Mouse (Mus musculus): ENCODE measurements around the gene Elp4. TPM values are rescaled to one million over a fixed set of nuclear protein-coding genes. Genes with fewer than 3 reads are reported as not detected.

Elp4 gene
- polyA plus RNA-seq, 1 experiment from 2014 or later = 39.5 TPM

GRCm38 (mm10) chr2:105664996-105665395, 239.4 kb downstream of the Elp4 start:
- no peaks in the 10 kb centered on the region for H3K9me3 ChIP-seq
- no peak overlapping the region for H3K4me2 ChIP-seq (replicated peaks)
- H3K9ac ChIP-seq = no peak overlapping the region
- H3K4me1 ChIP-seq = peaks cover 19% of the 10 kb centered on the region; the same call in 1 of the 2 replicates
- H3K27me3 ChIP-seq = peaks cover 99% of the 10 kb centered on the region
- no peak for ATAC-seq (ENCODE audit: low FRiP score, low read depth)
- H3K4me3 ChIP-seq = no peak overlapping the region
- no peaks in the 10 kb centered on the region for H3K36me3 ChIP-seq
- WGBS = 6% methylated on average over 5 of the region's 5 CpGs
- no peak overlapping the region for H3K27ac ChIP-seq

- Histone ChIP-seq H3K9ac (no peak overlapping the region), H3K4me3 (no peak overlapping the region), H3K36me3 (no peaks in the 10 kb centered on the region), H3K27me3 (peaks cover 99% of the 10 kb centered on the region), H3K27ac (no peak overlapping the region), H3K4me1 (peaks cover 20% of the 10 kb centered on the region; the same call in 1 of the 2 replicates), H3K9me3 (no peaks in the 10 kb centered on the region), H3K4me2 (replicated peaks) (no peak overlapping the region)
- ATAC-seq (ENCODE audit: low FRiP score, low read depth) = no peak
- WGBS = 1% methylated on average over 10 of the region's 10 CpGs
Observed at GRCm38 (mm10) chr2:105663101-105663511, 241.3 kb downstream of the Elp4 start.

- no peak overlapping the region for H3K9ac ChIP-seq
- WGBS = 2% methylated on average over 7 of the region's 7 CpGs
- peaks cover 98% of the 10 kb centered on the region for H3K27me3 ChIP-seq
- no peak for ATAC-seq (ENCODE audit: low FRiP score, low read depth)
- H3K4me3 ChIP-seq = no peak overlapping the region
- peaks cover 20% of the 10 kb centered on the region; the same call in 1 of the 2 replicates for H3K4me1 ChIP-seq
- H3K4me2 ChIP-seq (replicated peaks) = no peak overlapping the region
- H3K36me3 ChIP-seq = no peaks in the 10 kb centered on the region
- H3K9me3 ChIP-seq = no peaks in the 10 kb centered on the region
- no peak overlapping the region for H3K27ac ChIP-seq
Observed at GRCm38 (mm10) chr2:105662606-105663005, 241.8 kb downstream of the Elp4 start.

- no peak for ATAC-seq (ENCODE audit: low FRiP score, low read depth)
- Histone ChIP-seq H3K9me3 (no peaks in the 10 kb centered on the region), H3K27me3 (peaks cover 98% of the 10 kb centered on the region), H3K36me3 (no peaks in the 10 kb centered on the region), H3K27ac (no peak overlapping the region), H3K4me2 (replicated peaks) (no peak overlapping the region), H3K9ac (no peak overlapping the region), H3K4me1 (peaks cover 15% of the 10 kb centered on the region; the same call in 1 of the 2 replicates), H3K4me3 (no peak overlapping the region)
- 2% methylated on average over 16 of the region's 16 CpGs for WGBS
Observed at GRCm38 (mm10) chr2:105662121-105662520, 242.2 kb downstream of the Elp4 start.

GRCm38 (mm10) chr2:105661623-105662066, 242.7 kb downstream of the Elp4 start:
- no peaks in the 10 kb centered on the region for H3K36me3 ChIP-seq
- no peaks in the 10 kb centered on the region for H3K9me3 ChIP-seq
- no peak overlapping the region for H3K9ac ChIP-seq
- H3K27me3 ChIP-seq = peaks cover 98% of the 10 kb centered on the region
- no peak overlapping the region for H3K4me3 ChIP-seq
- no peak overlapping the region for H3K4me2 ChIP-seq (replicated peaks)
- WGBS = 1% methylated on average over 18 of the region's 18 CpGs
- ATAC-seq (ENCODE audit: low FRiP score, low read depth) = no peak
- peaks cover 11% of the 10 kb centered on the region; the same call in 1 of the 2 replicates for H3K4me1 ChIP-seq
- no peak overlapping the region for H3K27ac ChIP-seq

GRCm38 (mm10) chr2:105660874-105661622, 243.3 kb downstream of the Elp4 start:
- Histone ChIP-seq H3K4me2 (replicated peaks) (0 out of 2 replicates have a peak overlapping the region, but pooled peaks have one; percentile 45), H3K27ac (no peak overlapping the region), H3K36me3 (no peaks in the 10 kb centered on the region), H3K9me3 (no peaks in the 10 kb centered on the region), H3K9ac (no peak overlapping the region), H3K4me3 (peak overlapping the region; percentile 10; the same call in 1 of the 2 replicates), H3K4me1 (peaks cover 9% of the 10 kb centered on the region; the same call in 1 of the 2 replicates), H3K27me3 (peaks cover 96% of the 10 kb centered on the region)
- under 1% methylated on average over 25 of the region's 26 CpGs for WGBS
- no peak for ATAC-seq (ENCODE audit: low FRiP score, low read depth)

GRCm38 (mm10) chr2:105659926-105660873, 244.2 kb downstream of the Elp4 start:
- Histone ChIP-seq H3K4me2 (replicated peaks) (peak overlapping the region; percentile 45), H3K9ac (no peak overlapping the region), H3K27me3 (peaks cover 96% of the 10 kb centered on the region), H3K4me1 (peaks cover 9% of the 10 kb centered on the region; the same call in 1 of the 2 replicates), H3K27ac (no peak overlapping the region), H3K9me3 (no peaks in the 10 kb centered on the region), H3K36me3 (no peaks in the 10 kb centered on the region), H3K4me3 (peak overlapping the region; percentile 25)
- peak; percentile 74; the same call in 1 of the 2 replicates for ATAC-seq (ENCODE audit: low FRiP score, low read depth)
- WGBS = under 1% methylated on average over 41 of the region's 41 CpGs

- no peak for ATAC-seq (ENCODE audit: low FRiP score, low read depth)
- Histone ChIP-seq H3K4me1 (peaks cover 9% of the 10 kb centered on the region; the same call in 1 of the 2 replicates), H3K36me3 (no peaks in the 10 kb centered on the region), H3K4me3 (no peak overlapping the region), H3K27me3 (peaks cover 93% of the 10 kb centered on the region), H3K9me3 (no peaks in the 10 kb centered on the region), H3K27ac (no peak overlapping the region), H3K9ac (no peak overlapping the region), H3K4me2 (replicated peaks) (peak overlapping the region; percentile 45)
- 6% methylated on average over 9 of the region's 9 CpGs for WGBS
Observed at GRCm38 (mm10) chr2:105659350-105659749, 245.0 kb downstream of the Elp4 start.

GRCm38 (mm10) chr2:105656456-105656855, 247.9 kb downstream of the Elp4 start:
- WGBS = 84% methylated on average over 8 of the region's 8 CpGs
- peaks cover 9% of the 10 kb centered on the region; the same call in 1 of the 2 replicates for H3K4me1 ChIP-seq
- H3K4me3 ChIP-seq = no peak overlapping the region
- ATAC-seq (ENCODE audit: low FRiP score, low read depth) = no peak
- H3K27ac ChIP-seq = no peak overlapping the region
- no peak overlapping the region for H3K4me2 ChIP-seq (replicated peaks)
- peaks cover 91% of the 10 kb centered on the region for H3K27me3 ChIP-seq
- H3K36me3 ChIP-seq = no peaks in the 10 kb centered on the region
- no peaks in the 10 kb centered on the region for H3K9me3 ChIP-seq
- no peak overlapping the region for H3K9ac ChIP-seq

Data from limb, embryonic 13.5 days (tissue).